Mouse (Mus musculus) WW6 (cell line): ENCODE results near the gene 1700057G04Rik.

ENCODE experiments used
- DNase-seq: peaks from one replicate; pipeline ENCODE4 v3.0.0-alpha.2; 2013; ENCODE audit warnings: low read depth, low spot score

Gene 1700057G04Rik

GRCm38 (mm10) chr9:92385831-92386230 is 76.7 kb downstream of the 1700057G04Rik start:
- DNase-seq: no peak

- no peak for DNase-seq
These were observed 77.7 kb downstream of the 1700057G04Rik start for GRCm38 (mm10) chr9:92386871-92387270.

GRCm38 (mm10) chr9:92387404-92387803 is 78.2 kb downstream of the 1700057G04Rik start:
- no peak for DNase-seq

- no peak for DNase-seq
These were observed 93.5 kb downstream of the 1700057G04Rik start for GRCm38 (mm10) chr9:92402628-92403027.
